Mouse (Mus musculus): ENCODE results near the gene Dgat2. TPM values are rescaled to one million over a fixed set of nuclear protein-coding genes. Genes with fewer than 3 reads are reported as not detected.

Dgat2 gene
- total and polyA plus RNA-seq, 3 experiments = 1.6 to 2.8 (median 1.7) TPM

- dilution Hi-C loops (cut with MboI; ENCODE audit: extremely low pct_ligation_motif_present, extremely low pct_unique_long_range_greater_than_20kb, low sequenced_read_pairs) = no loop called here
Measured at GRCm38 (mm10) chr7:99128020-99128950, 54.2 kb downstream of the Dgat2 start.

DNA sequence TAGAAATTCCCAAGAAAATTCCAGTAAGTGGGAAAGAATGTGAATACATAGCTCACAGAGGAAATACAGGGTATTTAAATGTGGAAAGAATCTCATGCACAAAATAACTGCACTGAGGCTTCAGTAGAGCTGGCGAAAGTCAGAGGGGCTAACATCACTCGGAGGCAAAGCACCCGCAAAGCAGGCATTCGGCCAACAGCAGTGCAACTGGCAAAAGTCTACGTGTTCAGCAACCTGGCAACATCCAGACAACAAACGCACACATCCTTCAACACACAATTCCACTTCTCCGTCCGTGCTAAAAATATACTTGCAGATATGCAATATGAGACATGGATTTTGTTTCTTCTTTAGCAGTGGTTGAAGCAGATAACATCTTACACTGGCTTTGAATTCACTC is 56.5 kb downstream of the Dgat2 start:
- dilution Hi-C loops (cut with MboI; ENCODE audit: extremely low pct_ligation_motif_present, extremely low pct_unique_long_range_greater_than_20kb, low sequenced_read_pairs) (no loop called here), in situ Hi-C loops (cut with MboI; ENCODE audit: low pct_ligation_motif_present, low pct_unique_long_range_greater_than_20kb, low sequenced_read_pairs) (no loop called here)
- Histone ChIP-seq H3K9me3 (replicated peaks; ENCODE audit: low read length) (peaks cover 12% of the 10 kb centered on the region), H3K27me3 (replicated peaks) (no peaks in the 10 kb centered on the region), H3K36me3 (replicated peaks in 1 of 2; ENCODE audit: control insufficient read depth in 1 of 2, insufficient read depth in 1 of 2, low read length in 1 of 2) (peaks cover 0 to 32% of the 10 kb centered on the region in 2 experiments), H3K4me3 (replicated peaks in 1 of 3; ENCODE audit: low read depth in 2 of 3, low read length in 2 of 3, poor library complexity in 1 of 3) (peak overlapping the region in 1 of 3 experiments; percentile 1), H3K4me1 (ENCODE audit: control insufficient read depth in 1 of 2, insufficient read depth in 2 of 2) (peaks cover 4 to 96% of the 10 kb centered on the region in 2 experiments), H3K9ac (ENCODE audit: insufficient read depth, low read depth) (no peak overlapping the region), H3K27ac (ENCODE audit: insufficient read depth, low read depth) (no peak overlapping the region), H3K79me2 (replicated peaks; ENCODE audit: control insufficient read depth, extremely low read depth, insufficient read depth, poor library complexity, severe bottlenecking) (peaks cover 8% of the 10 kb centered on the region), H3K4me2 (ENCODE audit: insufficient read depth, low read depth, poor library complexity, severe bottlenecking) (no peak overlapping the region)
- no peak for TF ChIP-seq POLR2A (IDR thresholded peaks at IDR 0.05; ENCODE audit: low read depth, low read length)
- TF ChIP-seq MAX (IDR thresholded peaks at IDR 0.05; ENCODE audit: low read length) = no peak
- TF ChIP-seq MAZ (IDR thresholded peaks at IDR 0.05; ENCODE audit: low read depth, low read length) = no peak
- no peak for TF ChIP-seq RAD21 (IDR thresholded peaks at IDR 0.05; ENCODE audit: low read depth, low read length)
- TF ChIP-seq ELF1 (IDR thresholded peaks at IDR 0.05; ENCODE audit: low read depth, low read length) = no peak
- no peak for TF ChIP-seq CTCF (conservative IDR thresholded peaks at IDR 0.05 in 1 of 2, IDR thresholded peaks at IDR 0.05 in 1 of 2; ENCODE audit: low read depth in 2 of 2, low read length in 2 of 2)
- no peak for TF ChIP-seq IRF4 (IDR thresholded peaks at IDR 0.05; ENCODE audit: low read depth, low read length)
- DNase-seq (ENCODE audit: extremely low read depth) = no peak

More at GRCm38 (mm10) chr7:99128020-99128950, 54.2 kb downstream of the Dgat2 start:
- H3K4me3 ChIP-seq (replicated peaks in 1 of 3; ENCODE audit: low read depth in 2 of 3, low read length in 2 of 3, poor library complexity in 1 of 3) = peak overlapping the region in 1 of 3 experiments; percentile 31
- peaks cover 0 to 32% of the 10 kb centered on the region in 2 experiments for H3K36me3 ChIP-seq (replicated peaks in 1 of 2; ENCODE audit: control insufficient read depth in 1 of 2, insufficient read depth in 1 of 2, low read length in 1 of 2)
- TF ChIP-seq SIN3A (IDR thresholded peaks at IDR 0.05; ENCODE audit: low read length) (0 out of 2 replicates have a peak, but pooled peaks have one; percentile 32), MAX (IDR thresholded peaks at IDR 0.05; ENCODE audit: low read length) (no peak)
- DNase-seq (ENCODE audit: extremely low read depth) = no peak
- no peak overlapping the region for H3K27ac ChIP-seq (ENCODE audit: insufficient read depth, low read depth)
- H3K9ac ChIP-seq (ENCODE audit: insufficient read depth, low read depth) = no peak overlapping the region; the same call in 1 of the 2 replicates
- in situ Hi-C loops (cut with MboI; ENCODE audit: low pct_ligation_motif_present, low pct_unique_long_range_greater_than_20kb, low sequenced_read_pairs) = no loop called here
- peaks cover 12% of the 10 kb centered on the region for H3K9me3 ChIP-seq (replicated peaks; ENCODE audit: low read length)
- H3K4me2 ChIP-seq (ENCODE audit: insufficient read depth, low read depth, poor library complexity, severe bottlenecking) = peak overlapping the region; percentile 58
- H3K4me1 ChIP-seq (ENCODE audit: control insufficient read depth in 1 of 2, insufficient read depth in 2 of 2) = peaks cover 4 to 97% of the 10 kb centered on the region in 2 experiments
- H3K79me2 ChIP-seq (replicated peaks; ENCODE audit: control insufficient read depth, extremely low read depth, insufficient read depth, poor library complexity, severe bottlenecking) = peaks cover 14% of the 10 kb centered on the region
- H3K27me3 ChIP-seq (replicated peaks) = no peaks in the 10 kb centered on the region

DNA sequence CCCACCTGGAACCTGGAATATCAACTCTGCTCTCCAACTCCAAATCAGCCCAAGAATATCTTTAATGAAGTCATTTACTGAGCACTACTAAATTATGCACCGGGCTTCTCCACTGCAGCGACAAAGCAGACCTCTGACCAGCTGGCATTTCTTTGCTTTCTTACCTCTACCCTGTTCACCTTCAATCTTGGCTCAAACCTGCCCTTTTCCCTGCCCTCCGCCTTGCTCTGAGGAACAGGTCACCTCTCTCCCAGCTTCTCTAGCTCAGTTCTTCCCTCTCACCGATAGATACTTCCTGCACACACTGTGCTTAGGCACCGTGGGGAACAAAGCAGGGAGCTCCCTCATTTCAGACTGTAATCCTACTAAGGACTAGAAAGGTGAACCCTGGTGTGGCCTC is 59.9 kb downstream of the Dgat2 start:
- Histone ChIP-seq H3K4me2 (ENCODE audit: insufficient read depth, low read depth, poor library complexity, severe bottlenecking) (no peak overlapping the region), H3K9ac (ENCODE audit: insufficient read depth, low read depth) (no peak overlapping the region), H3K27ac (ENCODE audit: insufficient read depth, low read depth) (no peak overlapping the region), H3K36me3 (replicated peaks in 1 of 2; ENCODE audit: control insufficient read depth in 1 of 2, insufficient read depth in 1 of 2, low read length in 1 of 2) (peaks cover 0 to 45% of the 10 kb centered on the region in 2 experiments), H3K27me3 (replicated peaks) (no peaks in the 10 kb centered on the region), H3K4me3 (replicated peaks in 1 of 3; ENCODE audit: low read depth in 2 of 3, low read length in 2 of 3, poor library complexity in 1 of 3) (no peak overlapping the region), H3K9me3 (replicated peaks; ENCODE audit: low read length) (peaks cover 12% of the 10 kb centered on the region), H3K79me2 (replicated peaks; ENCODE audit: control insufficient read depth, extremely low read depth, insufficient read depth, poor library complexity, severe bottlenecking) (peaks cover 4% of the 10 kb centered on the region; the same call in 1 of the 2 replicates), H3K4me1 (ENCODE audit: control insufficient read depth in 1 of 2, insufficient read depth in 2 of 2) (peaks cover 8 to 95% of the 10 kb centered on the region in 2 experiments)
- in situ Hi-C loops (cut with MboI; ENCODE audit: low pct_ligation_motif_present, low pct_unique_long_range_greater_than_20kb, low sequenced_read_pairs) (no loop called here), dilution Hi-C loops (cut with MboI; ENCODE audit: extremely low pct_ligation_motif_present, extremely low pct_unique_long_range_greater_than_20kb, low sequenced_read_pairs) (no loop called here)
- no peak for DNase-seq (ENCODE audit: extremely low read depth)
- TF ChIP-seq POLR2A (IDR thresholded peaks at IDR 0.05; ENCODE audit: low read depth, low read length) (no peak), TBP (conservative IDR thresholded peaks at IDR 0.05; ENCODE audit: low read depth, low read length) (no peak), ZKSCAN1 (IDR thresholded peaks at IDR 0.05; ENCODE audit: borderline replicate concordance, low read depth, low read length) (no peak), TCF12 (IDR thresholded peaks at IDR 0.05; ENCODE audit: low read depth, low read length) (no peak), KAT2A (IDR thresholded peaks at IDR 0.05; ENCODE audit: insufficient replicate concordance, low read length) (no peak), RAD21 (IDR thresholded peaks at IDR 0.05; ENCODE audit: low read depth, low read length) (no peak)

All from CH12.LX (cell line).